Mouse (Mus musculus): ENCODE measurements at regions not wholly inside any gene's neighbourhood (a gene's known extent, or its start where the extent isn't known, plus 50 kb on each side); places are given as distances from the start of the nearest gene placed in this dataset.

DNA sequence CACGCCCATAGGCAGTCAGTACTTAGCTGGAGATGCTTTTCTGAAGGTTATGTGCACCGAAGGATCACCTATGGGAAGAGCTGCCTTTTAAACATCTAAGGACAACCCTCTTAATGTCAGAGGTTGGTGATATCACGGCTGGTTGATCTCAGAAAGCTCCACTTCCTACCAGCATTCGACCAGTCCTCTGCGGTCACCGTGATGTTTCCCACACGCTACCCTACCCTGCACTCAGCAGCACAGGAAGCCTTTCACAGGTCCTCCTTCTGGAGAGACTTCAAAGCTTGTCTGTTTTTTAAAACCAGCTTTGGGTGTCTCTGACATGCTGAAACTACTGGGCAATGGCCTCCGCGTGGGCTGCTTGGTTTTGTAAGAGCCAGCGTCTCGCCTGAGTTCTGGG, 65.6 kb upstream of the Tiam2 start:
- ATAC-seq (ENCODE audit: insufficient read depth) = no peak
- Histone ChIP-seq H3K27ac (ENCODE audit: low read depth) (no peak overlapping the region), H3K27me3 (ENCODE audit: insufficient read depth, low read length) (no peaks in the 10 kb centered on the region), H3K4me2 (no peak overlapping the region), H3K9ac (no peak overlapping the region), H3K4me1 (ENCODE audit: insufficient read depth) (no peaks in the 10 kb centered on the region), H3K4me3 (ENCODE audit: low read depth, low read length) (no peak overlapping the region), H3K36me3 (ENCODE audit: insufficient read depth) (peaks cover 7% of the 10 kb centered on the region; the same call in 1 of the 2 replicates), H3K9me3 (ENCODE audit: low read depth, low read length) (no peaks in the 10 kb centered on the region)
- DNase-seq = no peak
- TF ChIP-seq CTCF (IDR thresholded peaks at IDR 0.05; ENCODE audit: low read depth) = no peak
- WGBS = 78% methylated on average over 11 of the region's 11 CpGs

DNA sequence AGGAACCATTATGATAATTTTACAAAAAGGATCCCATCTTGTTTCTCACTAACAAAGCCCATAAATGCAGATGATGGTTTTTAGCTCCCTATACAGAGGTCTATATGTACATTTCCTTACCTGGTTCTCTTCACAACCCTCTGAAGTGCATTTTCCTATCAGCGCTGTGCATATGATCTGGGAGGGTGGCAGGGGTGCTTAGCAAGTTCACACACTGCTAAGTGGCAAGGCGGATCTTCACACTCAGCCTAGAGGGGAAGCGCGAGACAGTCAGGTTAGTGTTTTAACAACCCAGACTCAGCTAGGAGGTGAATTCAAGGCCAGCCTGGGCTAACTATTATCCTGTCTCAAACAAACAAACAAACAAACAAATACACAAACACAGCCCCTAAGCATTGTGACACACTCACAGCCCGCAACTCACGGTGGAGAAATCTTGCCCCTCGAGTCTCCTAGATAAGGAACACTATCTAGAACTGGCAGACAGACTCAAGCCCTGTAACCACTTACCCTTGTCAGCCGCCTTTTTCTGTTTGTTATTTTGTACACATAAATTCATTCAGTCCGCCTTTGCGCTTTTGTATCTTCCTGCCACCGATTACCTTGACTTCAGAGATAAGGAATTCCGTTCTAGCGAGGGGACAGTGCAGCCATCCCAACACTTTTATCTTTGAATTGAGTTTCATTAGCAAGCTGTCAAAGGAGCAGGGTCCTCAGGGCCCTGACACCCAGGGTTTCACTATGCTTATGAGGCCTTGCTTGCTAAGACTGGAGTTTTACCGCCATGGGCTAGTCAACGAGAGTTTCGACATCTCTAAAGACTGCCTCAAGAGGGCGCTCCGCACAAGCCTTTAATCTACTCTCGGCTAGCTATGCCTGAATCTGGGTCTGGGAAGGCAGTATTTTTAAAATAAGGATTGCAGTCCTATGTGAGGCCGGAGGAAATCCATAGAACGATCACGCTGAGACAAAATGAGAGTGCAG, 53.0 kb upstream of the Tiam2 start:
- Histone ChIP-seq H3K27ac (ENCODE audit: low read depth) (no peak overlapping the region), H3K9me3 (ENCODE audit: low read depth, low read length) (no peaks in the 10 kb centered on the region), H3K27me3 (ENCODE audit: insufficient read depth, low read length) (no peaks in the 10 kb centered on the region), H3K4me3 (ENCODE audit: low read depth, low read length) (no peak overlapping the region), H3K4me1 (ENCODE audit: insufficient read depth) (no peaks in the 10 kb centered on the region), H3K9ac (no peak overlapping the region), H3K36me3 (ENCODE audit: insufficient read depth) (no peaks in the 10 kb centered on the region), H3K4me2 (no peak overlapping the region)
- ATAC-seq (ENCODE audit: insufficient read depth) (peak; percentile 70), DNase-seq (peak; percentile 96)
- WGBS = 35% methylated on average over 22 of the region's 22 CpGs
- peak; percentile 85 for TF ChIP-seq CTCF (IDR thresholded peaks at IDR 0.05; ENCODE audit: low read depth)

DNA sequence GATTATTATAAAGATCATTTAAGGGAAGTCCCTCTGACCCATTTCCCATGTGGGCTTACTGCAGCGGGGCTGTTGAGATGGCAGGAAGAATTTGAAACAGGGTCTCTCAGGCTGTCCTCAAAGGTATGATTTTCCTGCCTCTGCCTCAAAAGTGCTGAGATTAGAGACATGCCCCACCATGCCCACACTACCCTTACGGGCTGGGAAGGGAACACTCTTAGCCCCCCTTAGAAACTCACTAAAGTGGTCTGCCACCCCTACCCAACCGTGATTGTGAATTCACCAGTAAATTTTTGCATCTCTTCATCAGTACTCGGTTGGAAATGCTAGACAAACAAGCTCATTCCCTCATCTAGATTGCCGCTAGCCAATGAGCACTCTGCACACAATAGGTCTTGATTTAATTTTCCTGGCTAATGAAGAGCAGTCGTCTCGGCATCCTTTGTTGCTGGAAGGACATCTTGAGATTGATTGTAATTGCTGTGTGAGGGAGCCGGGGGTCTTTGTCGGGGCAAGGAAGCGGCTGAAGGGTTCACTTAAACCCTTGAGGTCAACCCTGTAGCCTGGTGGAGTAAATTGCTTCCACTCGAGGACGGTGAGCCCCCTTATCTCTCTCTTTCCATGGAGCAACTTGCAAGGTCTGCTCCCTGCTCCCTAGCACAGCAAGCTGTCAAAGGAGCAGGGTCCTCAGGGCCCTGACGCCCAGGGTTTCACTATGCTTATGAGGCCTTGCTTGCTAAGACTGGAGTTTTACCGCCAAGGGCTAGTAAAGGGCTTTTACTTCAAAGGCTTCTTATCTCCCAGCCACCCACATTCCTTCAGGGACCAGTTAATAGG, 51.7 kb upstream of the Tiam2 start:
- Histone ChIP-seq H3K4me3 (ENCODE audit: low read depth, low read length) (no peak overlapping the region), H3K36me3 (ENCODE audit: insufficient read depth) (no peaks in the 10 kb centered on the region), H3K9me3 (ENCODE audit: low read depth, low read length) (no peaks in the 10 kb centered on the region), H3K27me3 (ENCODE audit: insufficient read depth, low read length) (no peaks in the 10 kb centered on the region), H3K4me2 (no peak overlapping the region), H3K9ac (no peak overlapping the region), H3K4me1 (ENCODE audit: insufficient read depth) (no peaks in the 10 kb centered on the region), H3K27ac (ENCODE audit: low read depth) (peak overlapping the region; percentile 6; the same call in 1 of the 2 replicates)
- ATAC-seq (ENCODE audit: insufficient read depth) (peak; percentile 62), DNase-seq (peak; percentile 49)
- TF ChIP-seq CTCF (IDR thresholded peaks at IDR 0.05; ENCODE audit: low read depth) = no peak
- 27% methylated on average over 14 of the region's 14 CpGs for WGBS
